Mouse (Mus musculus): ENCODE data around the gene Daxx.

GRCm38 (mm10) chr17:33913905-33914304 lies 4.7 kb downstream of the Daxx start:
- TF ChIP-seq GATA1 (IDR thresholded peaks at IDR 0.05; ENCODE audit: low read length) (no peak), TAL1 (IDR thresholded peaks at IDR 0.05; ENCODE audit: low read length) (no peak)

Measured in erythroblast, embryonic 14.5 days (primary cell).